Mouse (Mus musculus) hindbrain, postnatal 0 days (tissue): ENCODE measurements around the gene Hbp1. TPM values are rescaled to one million over a fixed set of nuclear protein-coding genes. Genes with fewer than 3 reads are reported as not detected.
A peak's percentile ranks its signal among the peaks of the same experiment; 100 is the strongest.

ENCODE experiments used
- ATAC-seq: fragments of 200-750 bp; cut with Nextera tagmentation; 2 replicates; pipeline ENCODE4 v1.8.0; 2017; ENCODE audit warnings: mild to moderate bottlenecking, moderate TSS enrichment, moderate library complexity
- DNase-seq: peaks from one replicate; pipeline ENCODE4 v3.0.0-alpha.2; 2015; ENCODE audit warnings: low spot score
- H3K27ac ChIP-seq: fragments of 300-500 bp; sonication (generic); 2 replicates; pipeline ENCODE4 v1.5.1; 2014; ENCODE audit warnings: mild to moderate bottlenecking
- H3K27me3 ChIP-seq: fragments of 300-500 bp; sonication (generic); 2 replicates; pipeline ENCODE4 v1.6.1; 2014; ENCODE audit warnings: low read length, mixed read lengths; ENCODE audit not compliant: insufficient read depth
- H3K36me3 ChIP-seq: fragments of 300-500 bp; sonication (generic); 2 replicates; pipeline ENCODE4 v1.6.1; 2014; ENCODE audit warnings: low read length, mixed read lengths; ENCODE audit not compliant: insufficient read depth
- H3K4me1 ChIP-seq: fragments of 300-500 bp; sonication (generic); 2 replicates; pipeline ENCODE4 v1.6.1; 2014; ENCODE audit warnings: antibody characterized with exemption, low read length, mixed read lengths; ENCODE audit not compliant: insufficient read depth
- H3K4me2 ChIP-seq: fragments of 300-500 bp; sonication (generic); 2 replicates; pipeline ENCODE4 v1.6.1; 2014; ENCODE audit warnings: low read depth, mild to moderate bottlenecking, low read length, moderate library complexity, mixed read lengths
- H3K4me3 ChIP-seq: fragments of 300-500 bp; sonication (generic); 2 replicates; pipeline ENCODE4 v1.5.1; 2014; ENCODE audit warnings: low read length
- H3K9ac ChIP-seq: fragments of 300-500 bp; sonication (generic); replicated peaks from 2 replicates; pipeline ENCODE4 v1.6.1; 2014; ENCODE audit warnings: mild to moderate bottlenecking, low read length, moderate library complexity, mixed read lengths
- H3K9me3 ChIP-seq: fragments of 300-500 bp; sonication (generic); 2 replicates; pipeline ENCODE4 v1.6.1; 2016; ENCODE audit warnings: low read length, mixed read lengths
- CTCF ChIP-seq: IDR thresholded peaks from 2 replicates; pipeline ENCODE4 v1.5.1; 2016; ENCODE audit warnings: antibody characterized with exemption, control low read depth, low read depth
- WGBS: fragments of 180-500 bp; shearing (Covaris S2); extraction: QIAGEN DNeasy Blood & Tissue Kit; methylation state at CpG from one replicate; pipeline ENCODE4 v1.1.7; 2014; 5-methylcytosine and 5-hydroxymethylcytosine counted together
- polyA plus RNA-seq: library from polyadenylated mRNA; unstranded; fragments of >200 nt; fragmentation: Nextera tagmentation; extraction: Ambion mirVana; gene quantifications from 2 replicates; pipeline ENCODE4 v1.2.1, GENCODE M21; 2015
- total RNA-seq: library from RNA; depleted of rRNA; stranded (reverse); fragments of >200 nt; gene quantifications from 2 replicates; pipeline ENCODE4 v1.2.3, GENCODE M21; 2014

The Hbp1 gene
- total and polyA plus RNA-seq, 2 experiments from 2014 or later, result 40.3 to 49.7 TPM

DNA sequence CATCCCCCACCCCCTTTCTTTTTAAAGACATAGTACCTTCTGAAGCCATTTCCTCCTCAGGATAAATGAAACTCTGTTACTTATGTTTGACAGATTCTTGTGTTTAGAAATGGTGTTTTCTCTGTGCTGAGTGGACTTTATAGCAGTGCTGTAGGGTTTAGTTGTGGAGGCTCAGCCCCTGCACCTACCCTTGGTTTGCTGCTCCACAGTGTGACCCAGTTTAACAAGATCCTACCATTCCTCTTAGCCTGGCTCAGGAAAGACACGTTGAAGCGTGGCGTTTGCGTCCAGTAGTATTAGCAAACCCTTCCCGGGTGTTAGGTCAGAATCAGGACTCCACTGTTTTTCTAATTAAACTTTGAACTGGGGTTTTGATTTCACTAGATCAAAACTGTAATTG, 54.0 kb downstream of the Hbp1 start:
- Histone ChIP-seq H3K4me2 (no peak overlapping the region), H3K27ac (peak overlapping the region; percentile 77; the same call in 1 of the 2 replicates), H3K9ac (no peak overlapping the region), H3K36me3 (no peaks in the 10 kb centered on the region), H3K27me3 (no peaks in the 10 kb centered on the region), H3K4me3 (no peak overlapping the region), H3K9me3 (no peaks in the 10 kb centered on the region), H3K4me1 (peaks cover 14% of the 10 kb centered on the region)
- ATAC-seq, result peak; percentile 6; the same call in 1 of the 2 replicates
- TF ChIP-seq CTCF, result no peak
- WGBS, result 27% methylated on average over 5 of the region's 5 CpGs
- no peak for DNase-seq

DNA sequence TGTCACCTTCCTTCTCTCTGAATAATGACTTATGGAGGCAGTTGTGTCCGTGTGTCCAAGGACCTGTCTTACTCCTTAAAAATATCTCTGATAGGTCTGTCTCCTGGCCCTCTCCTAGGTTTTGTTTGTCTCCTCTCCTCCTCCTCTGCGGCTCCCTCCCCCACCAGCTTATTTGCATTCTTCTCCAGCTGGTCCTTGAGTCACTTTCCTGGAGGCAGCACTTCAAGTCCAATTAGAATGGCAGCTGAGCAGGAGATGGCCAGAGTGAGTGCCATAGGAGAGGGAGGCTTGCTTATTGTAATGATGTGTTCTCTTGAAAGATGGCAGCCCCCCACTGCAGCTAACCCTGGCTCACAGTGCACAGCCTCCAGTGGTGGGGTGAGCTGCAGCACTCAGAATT, 54.4 kb downstream of the Hbp1 start:
- no peaks in the 10 kb centered on the region for H3K36me3 ChIP-seq
- DNase-seq (peak; percentile 68), ATAC-seq (peak; percentile 88)
- TF ChIP-seq CTCF, result peak; percentile 27
- H3K4me1 ChIP-seq, result peaks cover 14% of the 10 kb centered on the region
- H3K27me3 ChIP-seq, result no peaks in the 10 kb centered on the region
- 14% methylated on average over 2 of the region's 2 CpGs for WGBS
- no peaks in the 10 kb centered on the region for H3K9me3 ChIP-seq
- no peak overlapping the region for H3K4me3 ChIP-seq
- H3K9ac ChIP-seq, result no peak overlapping the region
- no peak overlapping the region for H3K4me2 ChIP-seq
- peak overlapping the region; percentile 77 for H3K27ac ChIP-seq

DNA sequence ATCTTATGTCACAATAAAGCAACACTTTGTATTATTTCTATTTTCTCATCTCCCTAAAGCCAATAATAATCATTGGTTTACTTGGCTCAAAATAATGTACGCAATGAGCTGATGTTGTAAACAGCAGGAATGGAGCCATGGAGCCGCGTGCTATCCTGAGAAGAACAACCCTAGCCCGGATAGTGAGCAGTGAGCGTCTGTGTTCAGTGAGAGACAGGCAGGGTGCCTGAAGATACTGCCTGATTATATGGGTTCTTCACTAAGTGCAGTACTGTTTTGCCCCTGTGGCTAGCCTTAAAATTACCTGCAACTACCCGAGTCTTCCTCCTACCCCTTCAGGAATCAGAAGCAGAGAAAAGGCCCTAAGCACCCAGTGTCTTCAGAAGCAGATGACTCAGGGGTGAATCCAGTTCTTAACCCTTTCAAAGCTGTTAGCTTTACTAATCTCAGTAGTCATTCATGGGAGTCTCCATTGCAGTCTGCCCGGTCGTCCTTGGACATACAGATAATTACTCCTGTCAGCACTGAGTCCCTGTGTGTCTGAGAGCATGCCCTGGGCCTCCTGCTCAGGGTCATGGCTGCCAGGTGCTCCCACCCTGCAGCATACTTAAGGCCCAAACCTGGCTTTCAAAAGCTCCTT, 55.1 kb downstream of the Hbp1 start:
- ATAC-seq (peak; percentile 57; the same call in 1 of the 2 replicates), DNase-seq (no peak)
- TF ChIP-seq CTCF, result no peak
- Histone ChIP-seq H3K36me3 (no peaks in the 10 kb centered on the region), H3K9ac (no peak overlapping the region), H3K27me3 (no peaks in the 10 kb centered on the region), H3K27ac (peak overlapping the region; percentile 77), H3K4me3 (no peak overlapping the region), H3K4me1 (peaks cover 14% of the 10 kb centered on the region), H3K4me2 (no peak overlapping the region), H3K9me3 (no peaks in the 10 kb centered on the region)
- 31% methylated on average over 8 of the region's 8 CpGs for WGBS

DNA sequence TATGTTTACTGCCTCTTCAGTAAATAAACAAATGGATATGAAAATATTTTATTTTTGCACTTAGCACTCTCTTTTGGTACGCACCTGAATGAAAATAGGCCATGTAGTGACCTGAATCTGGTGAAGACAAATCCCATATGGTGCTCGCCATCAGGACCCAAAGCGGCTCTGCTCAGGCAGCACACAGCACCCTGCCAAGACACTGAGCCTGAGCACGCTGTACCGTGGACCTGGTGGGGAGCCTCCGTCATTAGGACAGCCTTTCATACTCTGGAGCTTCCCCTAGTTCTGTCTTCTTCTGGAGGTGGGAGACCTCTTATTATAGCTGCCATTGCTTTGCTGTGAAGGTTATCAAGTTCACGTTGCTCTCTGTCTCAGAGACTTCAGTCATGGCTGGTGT, 57.6 kb downstream of the Hbp1 start:
- no peak for TF ChIP-seq CTCF
- Histone ChIP-seq H3K27ac (no peak overlapping the region), H3K36me3 (no peaks in the 10 kb centered on the region), H3K9me3 (no peaks in the 10 kb centered on the region), H3K9ac (no peak overlapping the region), H3K4me3 (no peak overlapping the region), H3K4me1 (peaks cover 14% of the 10 kb centered on the region), H3K27me3 (no peaks in the 10 kb centered on the region), H3K4me2 (no peak overlapping the region)
- 81% methylated on average over 7 of the region's 7 CpGs for WGBS
- DNase-seq, result no peak
- no peak for ATAC-seq

DNA sequence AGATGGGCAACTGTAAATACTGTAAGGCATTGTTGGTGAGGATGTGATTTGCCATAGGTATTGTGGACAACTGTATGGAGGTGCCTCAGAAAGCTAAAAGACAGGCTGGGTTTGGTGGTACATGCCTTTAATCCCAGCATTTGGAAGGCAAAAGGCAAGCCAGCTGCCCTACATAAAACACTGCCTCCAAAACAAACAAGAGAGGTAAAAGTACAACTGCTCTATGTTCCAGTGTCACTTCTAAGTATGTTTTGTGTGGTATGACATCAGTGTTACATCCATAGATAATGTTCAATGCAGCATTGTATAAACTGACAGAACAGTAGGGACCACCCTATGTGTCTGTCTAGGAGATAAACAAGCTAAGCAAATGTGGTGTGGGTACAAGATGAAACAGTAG, 58.3 kb downstream of the Hbp1 start:
- H3K4me1 ChIP-seq, result peaks cover 10% of the 10 kb centered on the region
- DNase-seq (no peak), ATAC-seq (no peak)
- H3K36me3 ChIP-seq, result no peaks in the 10 kb centered on the region
- no peak overlapping the region for H3K4me2 ChIP-seq
- no peak for TF ChIP-seq CTCF
- no peak overlapping the region for H3K9ac ChIP-seq
- H3K27me3 ChIP-seq, result no peaks in the 10 kb centered on the region
- no peak overlapping the region for H3K4me3 ChIP-seq
- H3K9me3 ChIP-seq, result no peaks in the 10 kb centered on the region
- H3K27ac ChIP-seq, result no peak overlapping the region

DNA sequence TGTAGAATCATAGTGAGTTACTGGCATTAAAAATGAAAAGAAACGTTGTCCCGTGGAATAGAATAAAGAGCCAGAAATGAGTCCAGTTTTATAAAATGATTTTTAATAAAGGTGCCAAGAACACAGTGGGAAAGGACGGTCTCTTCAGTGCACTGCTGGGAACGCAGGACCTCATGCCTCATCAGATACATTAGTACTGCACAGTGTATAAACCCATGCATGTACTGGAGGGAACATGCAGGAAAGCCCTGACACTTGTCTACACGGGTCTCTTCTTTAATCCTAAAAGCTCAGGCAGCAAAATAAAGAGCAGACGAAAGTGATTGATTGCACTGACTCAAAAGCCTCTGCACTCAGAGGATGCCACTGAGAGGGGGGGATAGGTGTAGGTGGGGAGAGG, 59.6 kb downstream of the Hbp1 start:
- DNase-seq (no peak), ATAC-seq (no peak; the same call in 1 of the 2 replicates)
- H3K4me3 ChIP-seq, result no peak overlapping the region
- H3K27me3 ChIP-seq, result no peaks in the 10 kb centered on the region
- no peak overlapping the region for H3K9ac ChIP-seq
- WGBS, result 43% methylated on average over 6 of the region's 6 CpGs
- no peaks in the 10 kb centered on the region for H3K9me3 ChIP-seq
- H3K36me3 ChIP-seq, result no peaks in the 10 kb centered on the region
- no peak for TF ChIP-seq CTCF
- H3K4me1 ChIP-seq, result peaks cover 6% of the 10 kb centered on the region; the same call in 1 of the 2 replicates
- no peak overlapping the region for H3K27ac ChIP-seq
- H3K4me2 ChIP-seq, result no peak overlapping the region

DNA sequence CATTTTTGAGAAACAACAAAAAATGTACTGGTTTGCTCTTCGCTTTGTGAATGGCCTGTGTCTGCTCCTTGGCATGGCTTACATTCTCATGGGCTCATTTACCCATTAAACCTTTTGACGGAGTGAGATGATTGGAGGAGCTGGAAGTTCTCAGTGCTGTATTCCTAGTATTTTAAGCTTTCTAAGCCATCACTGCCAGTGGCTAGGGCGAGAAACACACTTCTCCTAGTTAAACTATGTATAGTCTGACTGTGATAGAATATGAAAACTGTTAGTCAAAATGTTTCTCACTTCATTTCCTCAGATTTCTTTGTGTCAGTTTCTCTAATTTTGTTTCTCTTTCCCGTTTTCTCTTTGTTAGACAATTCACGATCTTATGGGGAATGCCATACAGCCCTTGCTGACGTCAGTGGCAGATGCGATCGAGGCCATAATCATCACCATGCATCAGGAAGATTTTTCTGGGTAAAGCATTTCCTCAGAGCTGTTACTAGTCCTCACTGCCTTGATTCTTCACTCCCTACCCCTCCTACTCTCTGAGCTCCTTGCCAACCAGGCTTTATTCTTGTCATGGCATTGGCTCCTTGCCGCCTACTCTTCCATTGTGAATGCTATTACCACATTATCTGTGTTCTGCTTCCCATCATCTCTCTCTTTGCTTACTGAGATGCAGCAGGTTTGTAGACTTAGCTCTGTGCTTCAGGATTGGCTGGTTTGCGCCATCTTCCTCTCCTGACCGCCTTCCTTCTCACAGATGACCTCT, 64.3 kb downstream of the Hbp1 start:
- WGBS, result 96% methylated on average over 11 of the region's 11 CpGs
- H3K9ac ChIP-seq, result no peak overlapping the region
- no peaks in the 10 kb centered on the region; the same call in 1 of the 2 replicates for H3K4me1 ChIP-seq
- no peak overlapping the region for H3K27ac ChIP-seq
- H3K4me3 ChIP-seq, result no peak overlapping the region
- H3K27me3 ChIP-seq, result no peaks in the 10 kb centered on the region
- no peak overlapping the region for H3K4me2 ChIP-seq
- no peaks in the 10 kb centered on the region for H3K9me3 ChIP-seq
- TF ChIP-seq CTCF, result no peak
- no peaks in the 10 kb centered on the region for H3K36me3 ChIP-seq
- no peak for DNase-seq
- no peak for ATAC-seq
